Mouse (Mus musculus): ENCODE results near the gene Alkbh7.

Alkbh7 gene

GRCm38 (mm10) chr17:57031661-57032420 is 34.7 kb downstream of the Alkbh7 start:
- peak; percentile 100 for DNase-seq (ENCODE audit: low read depth)

GRCm38 (mm10) chr17:57032854-57033253 is 35.7 kb downstream of the Alkbh7 start:
- no peak for DNase-seq (ENCODE audit: low read depth)

GRCm38 (mm10) chr17:57038978-57039377 is 41.8 kb downstream of the Alkbh7 start:
- no peak for DNase-seq (ENCODE audit: low read depth)

GRCm38 (mm10) chr17:57041554-57041953 is 44.4 kb downstream of the Alkbh7 start, which contains the start of gene Slc25a41:
Slc25a41 (minus strand) TSS chr17:57041654.
- DNase-seq (ENCODE audit: low read depth), result no peak

DNA sequence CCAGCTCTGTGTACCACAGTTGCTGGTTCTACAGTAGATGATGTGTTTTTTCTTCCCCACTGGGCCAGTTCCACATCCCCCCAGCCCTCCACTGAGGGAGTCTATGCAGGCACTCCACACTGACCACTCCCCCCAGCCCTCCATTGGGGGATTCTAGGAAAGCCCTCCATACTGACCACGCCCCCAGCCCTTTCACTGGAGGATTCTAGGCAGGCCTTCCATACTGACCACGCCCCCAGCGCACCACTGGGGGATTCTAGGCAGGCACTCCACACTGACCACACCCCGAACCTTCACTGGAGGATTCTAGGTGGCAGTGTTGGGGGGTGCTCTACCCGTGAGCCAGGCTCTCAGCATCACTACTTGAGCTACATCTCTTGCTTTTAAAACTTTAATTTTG is 50.3 kb downstream of the Alkbh7 start:
- DNase-seq (ENCODE audit: low read depth), result no peak

DNA sequence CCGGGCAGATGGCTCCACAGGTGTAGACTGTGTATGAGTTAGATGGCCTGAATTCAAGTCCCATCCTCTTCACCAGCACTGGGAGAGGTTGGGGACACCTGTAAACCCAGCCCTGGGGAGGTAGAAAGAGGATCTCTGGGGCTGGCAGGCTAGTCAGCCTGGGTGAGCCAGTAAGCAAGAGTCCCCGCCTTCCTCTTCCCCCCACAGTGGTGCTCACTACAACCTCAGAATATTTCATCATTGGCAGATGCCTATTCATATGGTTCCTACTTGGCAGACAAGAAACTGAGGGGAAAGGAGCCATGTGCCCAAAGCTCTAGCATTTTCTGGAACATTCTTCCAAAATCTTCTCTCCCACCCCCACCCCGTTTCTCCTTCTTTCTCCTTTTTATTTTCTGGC is 51.7 kb downstream of the Alkbh7 start:
- DNase-seq (ENCODE audit: low read depth), result no peak
